ENCODE assay signal across 8 mouse cellular contexts in genomic region chr3:52179686-52180085, GRCm38 (mm10).
DNase-seq lines count a peak whose midpoint lies in the region; ATAC-seq lines count a peak whose summit lies in the region.

No protein-coding gene starts in this region.

- intact Hi-C loops in gastrocnemius, postnatal 14 days (cut with DNase I; ENCODE audit: low total_unique reads) = no loop called here

- ATAC-seq in hindbrain, embryonic 16.5 days = peak; percentile 91
- ATAC-seq in megakaryocyte, adult 5-6 weeks (ENCODE audit: poor library complexity, severe bottlenecking) = peak; percentile 88
- ATAC-seq in inflammation-experienced regulatory T-cells, adult 6 months = no peak

- no peaks in the 10 kb centered on the region for H3K36me3 ChIP-seq in hindbrain, embryonic 16.5 days (ENCODE audit: control insufficient read depth, insufficient read depth, low read length)

- peak overlapping the region; percentile 22; the same call in 1 of the 2 replicates for H3K4me3 ChIP-seq in hindbrain, embryonic 16.5 days (ENCODE audit: low read length)

- peak overlapping the region; percentile 51 for H3K4me2 ChIP-seq in hindbrain, embryonic 16.5 days (ENCODE audit: low read length)

- peak; percentile 35 for DNase-seq in adrenal gland, adult 8-10 months
- DNase-seq in embryo, embryonic 10 days (ENCODE audit: low spot score) = peak; percentile 90
- DNase-seq in gastrocnemius, postnatal 14 days = peak; percentile 79
- peak; percentile 41 to 61 for DNase-seq in left cerebral cortex, adult 18-20 months (ENCODE audit: low spot score in 2 of 2)
- peak; percentile 62 for DNase-seq in right cerebral cortex, postnatal 25 days

- no peaks in the 10 kb centered on the region for H3K27me3 ChIP-seq in hindbrain, embryonic 16.5 days (replicated peaks; ENCODE audit: control insufficient read depth, insufficient read depth, low read length)

- H3K4me1 ChIP-seq in hindbrain, embryonic 16.5 days (ENCODE audit: control insufficient read depth, insufficient read depth, low read depth, low read length) = peaks cover 26% of the 10 kb centered on the region

- WGBS in hindbrain, embryonic 16.5 days = 0% methylated on average over 12 of the region's 12 CpGs

- H3K9me3 ChIP-seq in hindbrain, embryonic 16.5 days (ENCODE audit: control insufficient read depth, low read length) = no peaks in the 10 kb centered on the region

- peak overlapping the region; percentile 86 for H3K27ac ChIP-seq in hindbrain, embryonic 16.5 days (ENCODE audit: low read depth, low read length)

- peak overlapping the region; percentile 54; the same call in 1 of the 2 replicates for H3K9ac ChIP-seq in hindbrain, embryonic 16.5 days (ENCODE audit: low read depth, low read length)

Comparison
In these comparisons a context has a peak if more than half of its experiments do, and no peak if none do; other contexts are left out.
1. DNase-seq: peak in every context shown above with its lines; median percentile 90 in embryo, embryonic 10 days; 79 in gastrocnemius, postnatal 14 days; 62 in right cerebral cortex, postnatal 25 days; 51 in left cerebral cortex, adult 18-20 months; 35 in adrenal gland, adult 8-10 months.